8 mouse cellular contexts compared by ENCODE assay signal in genomic region chr12:21112453-21112857, GRCm38 (mm10).
DNase-seq lines count a peak whose midpoint lies in the region; ATAC-seq and TF ChIP-seq lines count a peak whose summit lies in the region.

No protein-coding gene starts in this region.

- WGBS in lung, embryonic 15.5 days: 0% methylated on average over 17 of the region's 17 CpGs
- 4% methylated on average over 17 of the region's 17 CpGs for WGBS in olfactory bulb, adult 2 months

- ATAC-seq in lung, embryonic 15.5 days (ENCODE audit: borderline replicate concordance, extremely low read depth, low FRiP score, low TSS enrichment): no peak

- H3K36me3 ChIP-seq in lung, embryonic 15.5 days: no peaks in the 10 kb centered on the region

- no peaks in the 10 kb centered on the region for H3K27me3 ChIP-seq in lung, embryonic 15.5 days

- H3K4me3 ChIP-seq in lung, embryonic 15.5 days: peak overlapping the region; percentile 85
- H3K4me3 ChIP-seq in olfactory bulb, adult 2 months (ENCODE audit: insufficient read depth, low read depth, low read length): peak overlapping the region; percentile 83

- no peaks in the 10 kb centered on the region for H3K9me3 ChIP-seq in lung, embryonic 15.5 days

- peak overlapping the region; percentile 77 for H3K9ac ChIP-seq in lung, embryonic 15.5 days

- peak overlapping the region; percentile 84 for H3K27ac ChIP-seq in lung, embryonic 15.5 days
- no peak overlapping the region for H3K27ac ChIP-seq in olfactory bulb, adult 2 months (ENCODE audit: insufficient read depth, low read depth, low read length)

- no peak for TF ChIP-seq POLR2A in olfactory bulb, adult 2 months (IDR thresholded peaks at IDR 0.05; ENCODE audit: insufficient read depth, low read depth, low read length)

- peak overlapping the region; percentile 95 for H3K4me2 ChIP-seq in lung, embryonic 15.5 days

- TF ChIP-seq CTCF in olfactory bulb, adult 2 months (IDR thresholded peaks at IDR 0.05; ENCODE audit: insufficient read depth, low read depth, low read length): no peak

- DNase-seq in NIH3T3 (ENCODE audit: low read depth): peak; percentile 74
- DNase-seq in cerebellum, adult 9-11 months: peak; percentile 84
- DNase-seq in forelimb bud, embryonic 11.5 days (ENCODE audit: low read depth, low spot score): peak; percentile 72
- DNase-seq in heart, postnatal 4 days: peak; percentile 73
- peak; percentile 56 to 67 for DNase-seq in layer of hippocampus, adult 8-10 months (ENCODE audit: low spot score in 2 of 2)
- peak; percentile 26 to 39 for DNase-seq in thymus, postnatal 36 days

- H3K4me1 ChIP-seq in lung, embryonic 15.5 days: no peaks in the 10 kb centered on the region
- 0 out of 2 replicates have a peak, but pooled peaks cover 5% of the 10 kb centered on the region for H3K4me1 ChIP-seq in olfactory bulb, adult 2 months (ENCODE audit: control insufficient read depth, insufficient read depth, low read length)

Comparison
In these comparisons a context has a peak if more than half of its experiments do, and no peak if none do; other contexts are left out.
1. DNase-seq: peak in every context shown above with its lines; median percentile 84 in cerebellum, adult 9-11 months; 74 in NIH3T3; 73 in heart, postnatal 4 days; 72 in forelimb bud, embryonic 11.5 days; 62 in layer of hippocampus, adult 8-10 months; 32 in thymus, postnatal 36 days.